Mouse (Mus musculus) layer of hippocampus, adult 9-10 months (tissue): ENCODE results near the gene Tap1.
"Not testable (repeated sequence)": the region's sequence is repeated elsewhere in the genome, so short reads cannot be mapped to it uniquely, and the experiment has no call there.

ENCODE experiments used
- DNase-seq: peaks from one replicate; pipeline ENCODE4 v3.0.0; 2022; ENCODE audit warnings: low spot score

Tap1 gene

GRCm38 (mm10) chr17:34187261-34187916, at the start of gene Tap1, which contains the start of gene Psmb9:
Gene Tap1 (plus strand): TSS chr17:34187553.
Gene Psmb9 (minus strand): TSS chr17:34187764.
- DNase-seq = peak; percentile 94

- DNase-seq = no peak
Measured at GRCm38 (mm10) chr17:34137601-34138000, 49.8 kb upstream of the Tap1 start.

DNA sequence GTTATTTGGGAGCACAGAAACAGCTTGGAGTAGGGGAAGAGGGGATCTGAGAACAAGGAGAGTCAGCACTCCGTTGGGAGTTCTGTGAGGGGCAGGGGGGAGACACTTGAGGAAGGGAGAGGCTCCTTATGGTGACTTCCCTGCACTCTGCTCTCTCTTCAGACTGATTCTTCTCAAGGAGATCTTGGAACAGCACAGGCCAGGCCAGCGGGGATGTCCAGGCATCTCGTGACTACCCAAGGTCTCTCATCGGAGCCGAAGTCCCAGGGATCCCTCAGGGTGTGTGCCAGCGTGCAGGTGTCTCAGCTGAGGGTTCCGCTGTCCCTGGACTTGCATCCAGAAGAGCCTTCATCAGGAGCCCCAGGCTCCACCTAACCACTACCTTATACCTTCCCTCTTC, 48.7 kb upstream of the Tap1 start:
- DNase-seq = no peak

DNA sequence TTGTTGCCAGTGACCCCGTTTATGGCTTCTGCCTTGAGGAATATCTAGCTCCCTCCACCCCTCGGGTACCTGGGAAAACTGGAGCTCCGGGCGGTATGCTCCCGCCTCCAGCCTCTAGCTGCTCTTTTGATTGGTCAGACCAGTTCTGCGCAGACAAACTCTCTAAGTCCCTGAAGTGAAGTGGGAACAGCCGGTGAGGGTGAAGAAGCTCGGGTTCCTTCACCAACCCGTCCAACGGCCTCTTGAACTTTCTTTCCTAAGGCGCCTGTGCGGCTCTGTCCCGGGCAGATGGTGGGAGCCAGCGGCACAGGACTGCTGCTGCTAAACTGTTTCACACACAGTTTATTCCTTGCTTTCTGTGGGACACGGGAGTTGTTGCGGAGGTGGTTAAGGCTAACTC, 47.9 kb upstream of the Tap1 start:
- DNase-seq = no peak

DNA sequence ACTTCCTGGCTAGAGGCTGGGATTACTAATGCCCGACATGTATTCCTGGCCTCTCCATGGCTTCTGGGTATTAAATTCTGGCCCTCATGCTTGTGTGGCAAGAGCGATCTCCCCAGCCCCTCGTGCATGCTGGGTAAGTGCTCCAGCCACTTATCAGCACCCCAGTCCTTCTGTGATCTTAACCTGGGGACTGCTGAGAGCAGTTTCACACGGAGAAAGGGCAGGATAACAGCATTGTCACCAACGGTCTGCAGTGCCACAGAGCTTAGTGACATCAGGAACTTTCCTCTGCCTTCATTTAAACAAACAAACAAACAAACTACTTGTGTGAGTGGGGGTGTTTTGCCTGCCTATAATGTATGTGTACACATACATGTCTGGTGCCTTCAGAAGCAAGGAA, 47.1 kb upstream of the Tap1 start:
- DNase-seq = no peak

DNA sequence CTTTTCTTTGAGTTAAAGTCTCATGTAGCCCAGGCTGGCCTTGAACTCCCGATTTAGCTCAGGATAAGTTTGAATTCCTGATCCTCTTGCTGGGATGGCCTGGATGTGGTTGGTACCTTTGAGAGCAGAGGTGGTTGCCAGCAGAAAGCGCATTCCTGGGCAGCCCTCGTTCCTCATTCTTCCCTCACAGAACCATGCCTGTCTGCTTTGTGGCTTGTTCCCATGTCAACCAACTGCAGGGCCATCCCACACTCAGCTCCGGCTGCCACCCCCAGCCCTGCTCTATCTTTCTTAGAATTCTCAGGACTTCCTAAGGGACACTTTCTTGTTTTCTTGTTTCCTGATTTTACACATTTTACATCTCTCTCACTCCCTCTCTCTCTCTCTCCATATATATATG, 45.9 kb upstream of the Tap1 start:
- no peak for DNase-seq

DNA sequence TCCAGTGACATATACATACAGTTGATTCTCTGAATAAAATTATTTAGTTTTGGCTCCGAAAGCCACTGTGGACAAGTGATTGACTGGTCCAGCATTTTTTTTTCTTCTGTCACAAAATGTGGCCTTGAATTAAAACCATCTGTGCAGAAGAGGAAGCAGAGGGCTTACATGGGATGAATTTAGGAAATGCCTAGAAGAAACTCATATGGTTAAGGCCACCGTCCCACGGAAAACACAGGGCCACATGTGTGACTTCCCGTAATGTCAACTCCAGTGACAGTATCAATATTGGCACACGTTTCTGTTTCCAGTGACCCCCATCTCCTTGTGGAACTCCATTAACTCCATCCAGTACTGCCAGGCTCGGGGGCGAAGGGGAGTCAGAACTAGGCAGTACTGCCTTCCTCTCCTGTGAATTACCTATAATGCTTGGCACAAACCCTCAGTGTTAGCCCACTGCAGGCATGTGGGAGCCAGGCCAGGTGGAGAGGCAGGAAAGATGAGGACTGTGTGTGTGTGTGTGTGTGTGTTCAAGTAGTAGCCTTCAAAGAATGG, 44.8 kb upstream of the Tap1 start:
- no peak for DNase-seq

DNA sequence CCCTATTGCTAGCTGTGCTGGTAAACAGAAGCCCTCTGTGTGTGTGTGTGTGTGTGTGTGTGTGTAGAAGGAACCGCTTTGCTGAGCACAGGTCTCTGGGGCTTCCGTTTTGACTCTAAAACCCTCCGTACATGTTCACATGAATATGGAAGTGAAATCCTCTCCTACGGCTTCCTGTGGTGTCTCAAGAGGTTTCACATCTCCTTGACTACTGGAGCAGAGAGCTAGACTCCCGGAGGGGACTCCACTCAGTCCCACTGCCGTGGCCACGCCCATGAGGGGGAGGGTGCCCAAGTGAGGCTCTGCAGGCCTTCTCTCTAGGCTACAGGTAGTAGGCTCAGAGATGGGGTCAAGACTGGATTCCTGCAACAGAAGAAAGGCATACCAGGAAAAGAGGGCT, 44.3 kb upstream of the Tap1 start, which contains the start of gene H2-DMb2:
TSS of gene H2-DMb2 (plus strand) at position 275 of the 400 bp plus-strand sequence.
- DNase-seq = no peak

- no peak for DNase-seq
Measured at GRCm38 (mm10) chr17:34143461-34143860, 43.9 kb upstream of the Tap1 start.

GRCm38 (mm10) chr17:34144221-34144620, 43.1 kb upstream of the Tap1 start:
- DNase-seq = not testable (repeated sequence)

DNA sequence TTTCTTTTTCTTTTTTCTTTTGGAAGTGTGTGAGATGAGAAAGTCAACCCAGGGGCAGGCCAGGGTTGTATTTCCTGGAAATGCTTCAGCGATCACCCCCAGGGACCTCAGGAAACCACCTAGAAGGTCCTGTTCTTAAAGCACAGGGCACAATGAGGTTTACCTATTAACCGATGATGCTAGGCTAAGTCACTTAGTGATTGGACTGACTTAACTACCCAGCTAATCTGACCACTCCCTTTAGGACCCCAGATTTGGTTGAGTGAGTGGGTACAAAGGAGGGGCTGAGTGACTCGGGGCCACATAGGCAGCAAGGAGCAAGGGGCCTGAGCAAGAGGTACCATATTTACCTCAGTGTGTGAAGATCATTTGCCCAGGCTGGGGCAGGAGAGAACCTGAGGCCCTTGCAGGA, 42.4 kb upstream of the Tap1 start:
- DNase-seq = no peak

GRCm38 (mm10) chr17:34152923-34153322, 34.4 kb upstream of the Tap1 start, which contains the start of gene H2-DMb1:
Gene H2-DMb1 (plus strand): TSS chr17:34153072.
- DNase-seq = peak; percentile 77

DNA sequence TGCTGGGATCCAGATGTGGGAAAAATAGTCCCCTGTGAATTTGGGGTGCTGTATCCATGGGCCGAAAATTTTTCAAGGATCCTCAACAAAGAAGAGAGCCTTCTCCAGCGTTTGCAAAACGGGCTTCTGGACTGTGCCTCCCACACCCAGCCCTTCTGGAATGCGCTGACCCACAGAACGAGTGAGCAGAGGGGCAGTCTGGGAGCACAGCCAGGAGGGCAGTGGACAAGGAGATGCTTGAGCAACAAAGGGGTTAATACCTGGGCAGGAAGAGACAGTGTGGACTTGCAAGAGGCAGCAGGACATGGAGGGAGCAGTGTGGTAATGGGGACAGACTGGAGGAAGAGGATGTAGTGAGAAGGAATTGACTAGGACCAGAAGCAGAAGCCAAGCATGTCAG, 31.8 kb upstream of the Tap1 start:
- DNase-seq = no peak

DNA sequence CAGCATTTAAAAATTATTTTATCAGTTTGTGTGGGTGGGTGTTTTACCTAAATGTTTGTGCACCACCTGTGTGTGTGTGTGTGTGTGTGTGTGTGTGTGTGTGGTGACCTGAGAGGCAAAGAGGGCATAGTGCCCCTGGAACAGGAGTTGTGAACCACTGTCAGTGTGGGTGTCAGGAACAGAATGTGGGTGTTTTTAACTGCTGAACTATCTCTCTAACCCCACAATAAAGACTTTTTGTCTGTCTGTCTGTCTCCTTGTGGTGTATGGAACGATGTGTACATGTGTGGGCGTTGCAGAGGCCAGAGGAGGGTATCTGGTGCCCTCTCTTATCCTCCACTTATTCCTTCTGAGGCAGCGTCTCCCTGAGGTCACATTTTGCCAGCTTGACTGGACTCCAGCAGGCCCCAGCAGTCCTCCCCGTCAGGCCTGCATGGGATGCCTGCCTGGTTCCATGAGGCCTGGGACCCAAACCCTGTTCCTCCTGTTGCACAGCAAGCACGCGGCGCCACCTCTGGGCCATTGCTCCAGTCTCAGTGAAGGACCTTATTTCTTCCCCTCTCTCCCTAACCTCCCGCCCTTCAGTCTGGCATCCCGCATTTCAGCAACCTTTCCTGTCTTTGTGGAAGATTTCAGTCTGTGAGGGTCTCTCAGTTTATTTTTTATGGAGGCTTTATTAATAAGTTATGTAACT, 23.0 kb upstream of the Tap1 start:
- DNase-seq = no peak

GRCm38 (mm10) chr17:34165033-34165730, 22.2 kb upstream of the Tap1 start:
- no peak for DNase-seq

GRCm38 (mm10) chr17:34169279-34169678, 18.1 kb upstream of the Tap1 start:
- peak; percentile 25 for DNase-seq

DNA sequence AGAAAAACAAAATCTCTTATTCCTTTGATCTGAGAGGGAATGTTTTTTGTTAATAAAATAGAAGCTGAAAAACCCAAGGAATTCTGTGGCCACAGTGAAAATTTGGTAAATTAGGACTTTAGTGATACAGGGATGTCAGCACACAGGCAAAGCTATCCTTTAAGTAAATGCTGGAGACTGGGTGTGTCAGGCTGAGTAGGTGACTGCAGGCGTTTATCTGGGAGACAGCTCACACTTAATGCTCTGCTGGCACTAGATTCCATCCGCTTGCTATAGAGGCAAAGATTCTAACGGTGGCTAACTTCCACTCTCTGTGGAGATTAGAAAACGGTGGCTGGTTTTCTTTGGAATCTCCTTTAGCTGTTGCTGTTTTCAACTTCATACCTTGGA, 16.9 kb upstream of the Tap1 start:
- no peak for DNase-seq

GRCm38 (mm10) chr17:34170877-34171498, 16.4 kb upstream of the Tap1 start:
- peak; percentile 90 for DNase-seq

GRCm38 (mm10) chr17:34172528-34172927, 14.8 kb upstream of the Tap1 start:
- no peak for DNase-seq

- DNase-seq = no peak
Measured at GRCm38 (mm10) chr17:34174075-34174474, 13.3 kb upstream of the Tap1 start.

- DNase-seq = no peak
Measured at GRCm38 (mm10) chr17:34177179-34177578, 10.2 kb upstream of the Tap1 start.

DNA sequence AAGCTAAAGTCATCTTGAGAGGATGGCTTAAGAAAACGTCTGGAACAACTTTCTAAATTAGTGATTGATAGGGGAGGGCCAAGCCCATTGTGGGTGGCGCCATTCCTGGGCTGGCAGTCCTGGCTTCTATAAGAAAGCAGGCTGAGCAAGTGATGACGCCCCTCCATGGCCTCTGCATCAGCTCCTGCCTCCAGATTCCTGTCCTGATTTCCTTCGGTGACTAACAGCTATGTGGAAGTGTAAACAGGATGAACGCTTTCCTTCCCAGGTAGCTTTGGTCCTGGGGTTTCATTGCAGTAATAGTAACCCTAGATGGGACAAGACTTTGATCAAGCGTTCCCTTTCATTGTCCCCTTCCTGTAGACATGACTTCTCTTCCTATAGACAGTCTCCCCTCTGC, 8.3 kb upstream of the Tap1 start:
- no peak for DNase-seq
